Mouse (Mus musculus): Measurements from ENCODE around the gene Olfr509. TPM values are rescaled to one million over a fixed set of nuclear protein-coding genes. Genes with fewer than 3 reads are reported as not detected.
"Not testable (repeated sequence)": the region's sequence is repeated elsewhere in the genome, so short reads cannot be mapped to it uniquely, and the experiment has no call there.

Gene Olfr509
- total and polyA plus RNA-seq, 3 experiments = not detected

DNA sequence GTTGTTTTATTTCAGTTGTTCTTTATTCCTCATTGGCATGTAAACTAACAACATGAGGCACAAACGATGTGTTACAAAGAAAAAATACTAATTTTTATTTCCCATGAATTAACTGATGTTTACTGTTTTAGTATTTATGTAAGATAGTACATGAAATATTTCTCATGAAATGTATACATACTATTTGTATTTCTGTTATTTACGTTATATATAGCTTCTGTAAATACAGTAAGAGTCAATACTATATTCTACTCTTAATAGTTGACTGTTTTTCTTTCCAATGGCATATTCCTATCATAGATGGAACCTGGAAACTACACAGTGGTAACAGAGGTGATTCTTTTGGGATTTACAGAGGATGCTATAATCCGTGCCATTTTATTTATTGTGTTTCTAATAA, 22.0 kb downstream of the Olfr509 start, which contains the start of gene Olfr508:
TSS of gene Olfr508 (plus strand) at position 301 of the 400 bp plus-strand sequence.
- no peak for TF ChIP-seq MYC (IDR thresholded peaks at IDR 0.05; ENCODE audit: low read depth, low read length)
- no peak for TF ChIP-seq JUN (IDR thresholded peaks at IDR 0.05; ENCODE audit: insufficient read depth, low read depth, low read length)
- no peak for TF ChIP-seq ZC3H11A (IDR thresholded peaks at IDR 0.05; ENCODE audit: low read depth, low read length)
- no peak for TF ChIP-seq NRF1 (IDR thresholded peaks at IDR 0.05; ENCODE audit: low read depth, low read length)
- no peak for TF ChIP-seq MAX (IDR thresholded peaks at IDR 0.05; ENCODE audit: low read length)
- TF ChIP-seq POLR2A (IDR thresholded peaks at IDR 0.05; ENCODE audit: low read depth, low read length) = no peak
- TF ChIP-seq TCF12 (IDR thresholded peaks at IDR 0.05; ENCODE audit: low read depth, low read length) = no peak
- no peak for TF ChIP-seq SMC3 (IDR thresholded peaks at IDR 0.05; ENCODE audit: low read depth, low read length)

DNA sequence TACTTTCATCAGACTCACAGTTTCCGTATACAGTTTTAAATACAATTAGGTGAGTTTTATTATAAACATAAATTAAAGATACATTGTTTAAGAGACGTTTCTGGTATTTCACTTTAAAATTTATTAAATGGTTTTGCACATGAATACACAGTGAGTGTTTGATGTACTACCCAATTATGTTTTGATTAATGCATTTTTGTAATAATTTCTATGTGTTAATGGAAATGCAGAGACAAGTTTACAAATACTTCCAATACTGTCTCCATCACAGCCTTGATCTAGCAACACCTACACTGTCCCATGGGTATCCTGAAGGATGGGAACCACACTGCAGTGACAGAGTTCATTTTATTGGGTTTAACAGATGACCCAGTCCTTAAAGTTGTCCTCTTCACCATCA, 30.2 kb downstream of the Olfr509 start, which contains the start of gene Olfr507:
TSS of gene Olfr507 (plus strand) at position 301 of the 400 bp plus-strand sequence.
- Histone ChIP-seq H3K79me2 (replicated peaks; ENCODE audit: control insufficient read depth, extremely low read depth, insufficient read depth, poor library complexity, severe bottlenecking) (no peaks in the 10 kb centered on the region), H3K4me1 (ENCODE audit: control insufficient read depth in 1 of 2, insufficient read depth in 2 of 2) (no peaks in the 10 kb centered on the region), H3K36me3 (replicated peaks in 1 of 2; ENCODE audit: control insufficient read depth in 1 of 2, insufficient read depth in 1 of 2, low read length in 1 of 2) (no peaks in the 10 kb centered on the region), H3K4me3 (replicated peaks in 1 of 3; ENCODE audit: low read depth in 2 of 3, low read length in 2 of 3, poor library complexity in 1 of 3) (no peak within 1 kb of the TSS), H3K9me3 (replicated peaks; ENCODE audit: low read length) (peaks cover 7% of the 10 kb centered on the region), H3K4me2 (ENCODE audit: insufficient read depth, low read depth, poor library complexity, severe bottlenecking) (no peak within 1 kb of the TSS), H3K9ac (ENCODE audit: insufficient read depth, low read depth) (no peak within 1 kb of the TSS), H3K27me3 (replicated peaks) (no peaks in the 10 kb centered on the region), H3K27ac (ENCODE audit: insufficient read depth, low read depth) (no peak within 1 kb of the TSS)
- no peak for DNase-seq (ENCODE audit: extremely low read depth)
- in situ Hi-C loops (cut with MboI; ENCODE audit: low pct_ligation_motif_present, low pct_unique_long_range_greater_than_20kb, low sequenced_read_pairs) (no loop called here), dilution Hi-C loops (cut with MboI; ENCODE audit: extremely low pct_ligation_motif_present, extremely low pct_unique_long_range_greater_than_20kb, low sequenced_read_pairs) (no loop called here)
- TF ChIP-seq KAT2A (IDR thresholded peaks at IDR 0.05; ENCODE audit: insufficient replicate concordance, low read length) = no peak
- no peak for TF ChIP-seq TCF12 (IDR thresholded peaks at IDR 0.05; ENCODE audit: low read depth, low read length)
- TF ChIP-seq SMC3 (IDR thresholded peaks at IDR 0.05; ENCODE audit: low read depth, low read length) = no peak
- no peak for TF ChIP-seq CHD1 (IDR thresholded peaks at IDR 0.05; ENCODE audit: low read depth, low read length)
- no peak for TF ChIP-seq JUN (IDR thresholded peaks at IDR 0.05; ENCODE audit: insufficient read depth, low read depth, low read length)
- no peak for TF ChIP-seq RCOR1 (conservative IDR thresholded peaks at IDR 0.05; ENCODE audit: low read depth, low read length)
- TF ChIP-seq IRF4 (IDR thresholded peaks at IDR 0.05; ENCODE audit: low read depth, low read length) = no peak

More for the DNA sequence above, 22.0 kb downstream of the Olfr509 start, which contains the start of gene Olfr508:
- Histone ChIP-seq H3K4me3 (replicated peaks in 1 of 3; ENCODE audit: low read depth in 2 of 3, low read length in 2 of 3, poor library complexity in 1 of 3) (no peak within 1 kb of the TSS), H3K79me2 (replicated peaks; ENCODE audit: control insufficient read depth, extremely low read depth, insufficient read depth, poor library complexity, severe bottlenecking) (no peaks in the 10 kb centered on the region), H3K27me3 (replicated peaks) (no peaks in the 10 kb centered on the region), H3K27ac (ENCODE audit: insufficient read depth, low read depth) (no peak within 1 kb of the TSS), H3K9me3 (replicated peaks; ENCODE audit: low read length) (peaks cover 6% of the 10 kb centered on the region), H3K9ac (ENCODE audit: insufficient read depth, low read depth) (no peak within 1 kb of the TSS), H3K4me1 (ENCODE audit: control insufficient read depth in 1 of 2, insufficient read depth in 2 of 2) (no peaks in the 10 kb centered on the region), H3K4me2 (ENCODE audit: insufficient read depth, low read depth, poor library complexity, severe bottlenecking) (no peak within 1 kb of the TSS), H3K36me3 (replicated peaks in 1 of 2; ENCODE audit: control insufficient read depth in 1 of 2, insufficient read depth in 1 of 2, low read length in 1 of 2) (no peaks in the 10 kb centered on the region)
- dilution Hi-C loops (cut with MboI; ENCODE audit: extremely low pct_ligation_motif_present, extremely low pct_unique_long_range_greater_than_20kb, low sequenced_read_pairs) = no loop called here
- no peak for DNase-seq (ENCODE audit: extremely low read depth)
- in situ Hi-C loops (cut with MboI; ENCODE audit: low pct_ligation_motif_present, low pct_unique_long_range_greater_than_20kb, low sequenced_read_pairs) = no loop called here

DNA sequence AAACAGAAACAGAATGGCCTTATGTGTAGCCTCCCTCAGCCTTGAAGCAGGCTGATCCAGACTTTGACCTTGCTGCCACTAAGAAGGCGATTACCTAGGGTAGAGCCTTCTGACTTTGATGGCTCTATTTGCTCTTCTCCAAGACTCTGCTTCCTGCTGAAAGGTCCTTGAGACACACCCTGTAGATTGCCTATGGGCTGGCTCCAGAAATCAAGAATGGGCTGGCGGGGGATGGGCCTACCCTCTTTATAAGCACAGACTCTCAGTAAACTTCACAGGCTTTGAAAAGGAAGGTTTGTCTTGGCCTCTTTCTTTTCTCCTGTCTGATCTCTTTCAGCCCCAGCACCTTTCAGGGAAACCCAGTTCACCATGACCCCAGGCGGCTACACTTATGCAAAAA, 34.9 kb downstream of the Olfr509 start:
- H3K9ac ChIP-seq (ENCODE audit: insufficient read depth, low read depth); dilution Hi-C loops (cut with MboI; ENCODE audit: extremely low pct_ligation_motif_present, extremely low pct_unique_long_range_greater_than_20kb, low sequenced_read_pairs); H3K36me3 ChIP-seq (replicated peaks in 1 of 2; ENCODE audit: control insufficient read depth in 1 of 2, insufficient read depth in 1 of 2, low read length in 1 of 2); H3K9me3 ChIP-seq (replicated peaks; ENCODE audit: low read length); in situ Hi-C loops (cut with MboI; ENCODE audit: low pct_ligation_motif_present, low pct_unique_long_range_greater_than_20kb, low sequenced_read_pairs); H3K4me3 ChIP-seq (replicated peaks in 1 of 3; ENCODE audit: low read depth in 2 of 3, low read length in 2 of 3, poor library complexity in 1 of 3); H3K79me2 ChIP-seq (replicated peaks; ENCODE audit: control insufficient read depth, extremely low read depth, insufficient read depth, poor library complexity, severe bottlenecking); DNase-seq (ENCODE audit: extremely low read depth); H3K4me1 ChIP-seq (ENCODE audit: control insufficient read depth in 1 of 2, insufficient read depth in 2 of 2); H3K27me3 ChIP-seq (replicated peaks); H3K27ac ChIP-seq (ENCODE audit: insufficient read depth, low read depth); H3K4me2 ChIP-seq (ENCODE audit: insufficient read depth, low read depth, poor library complexity, severe bottlenecking): not testable (repeated sequence)
